Mouse (Mus musculus): ENCODE results near the gene Zfp94.
A peak's percentile ranks its signal among the peaks of the same experiment; 100 is the strongest.

Zfp94 gene

DNA sequence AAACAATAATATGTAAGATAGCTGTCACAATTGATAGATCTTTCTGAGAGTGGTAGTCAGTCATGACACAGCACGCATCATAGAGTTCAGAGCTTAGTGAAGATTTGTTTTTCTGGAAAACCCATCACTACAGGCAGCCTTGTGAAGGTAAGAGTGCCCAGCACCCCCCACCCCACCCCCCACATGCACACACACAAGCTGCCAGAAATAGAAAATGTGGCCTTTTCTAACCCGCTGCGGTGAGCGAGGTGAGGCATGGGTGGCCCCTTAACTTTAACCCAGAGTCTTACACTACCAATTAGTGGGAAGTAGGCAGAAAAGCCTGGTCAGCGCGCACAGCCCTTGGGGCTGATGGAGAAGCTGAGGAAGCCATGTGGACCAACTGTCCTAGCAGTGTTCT lies 45.3 kb downstream of the Zfp94 start:
- DNase-seq, result no peak

DNA sequence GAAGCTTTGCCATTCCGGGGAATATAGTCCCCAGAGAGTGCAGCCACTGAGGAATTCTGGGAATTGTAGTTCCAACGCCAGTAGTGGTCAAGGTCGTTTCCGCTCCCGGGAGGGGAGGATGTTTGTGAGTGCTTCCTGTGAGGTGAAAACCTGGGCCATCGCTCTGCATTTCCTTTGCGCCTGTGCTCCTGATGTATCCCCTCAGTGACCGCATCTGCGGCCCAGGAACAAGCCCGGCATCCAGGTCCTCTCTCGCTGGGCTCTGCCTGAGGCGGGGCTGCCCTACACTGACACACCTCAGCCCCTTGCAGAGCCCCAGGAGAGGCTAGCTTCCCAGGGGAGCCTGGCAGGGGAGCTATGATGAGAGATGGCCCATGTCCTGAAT lies 46.2 kb downstream of the Zfp94 start, which contains the start of gene Zfp93:
TSS of gene Zfp93 (plus strand) at position 133 of the 385 bp plus-strand sequence.
- DNase-seq, result peak; percentile 82 to 87

DNA sequence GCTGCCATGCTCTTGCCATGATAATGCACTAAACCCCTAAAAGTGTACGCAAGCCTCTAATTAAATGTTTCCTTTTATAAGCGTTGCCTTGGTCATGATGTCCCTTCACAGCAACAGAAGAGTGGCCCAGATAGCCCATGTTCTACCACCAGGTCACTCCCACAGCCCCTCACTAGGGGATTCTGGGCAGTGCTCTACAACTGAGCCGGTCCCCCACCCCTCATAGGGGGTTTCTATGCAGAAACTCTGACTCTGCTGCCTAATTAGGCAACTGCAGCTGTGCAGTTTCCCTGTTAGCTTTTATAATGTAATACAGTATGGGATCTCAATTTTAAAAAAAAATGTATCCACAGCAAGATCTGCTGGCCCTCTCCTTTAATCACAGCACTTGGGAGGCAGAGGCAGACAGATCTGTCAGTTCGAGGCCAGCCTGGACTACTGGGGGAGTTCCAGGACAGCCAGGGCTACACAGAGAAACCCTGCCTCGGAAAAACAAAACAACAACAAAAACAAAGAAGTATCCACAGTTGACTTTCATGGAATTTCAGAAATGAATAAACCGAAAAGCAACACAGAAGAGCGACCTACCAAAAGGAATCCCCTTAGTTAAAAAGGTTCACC lies 46.7 kb downstream of the Zfp94 start:
- DNase-seq, result no peak

DNA sequence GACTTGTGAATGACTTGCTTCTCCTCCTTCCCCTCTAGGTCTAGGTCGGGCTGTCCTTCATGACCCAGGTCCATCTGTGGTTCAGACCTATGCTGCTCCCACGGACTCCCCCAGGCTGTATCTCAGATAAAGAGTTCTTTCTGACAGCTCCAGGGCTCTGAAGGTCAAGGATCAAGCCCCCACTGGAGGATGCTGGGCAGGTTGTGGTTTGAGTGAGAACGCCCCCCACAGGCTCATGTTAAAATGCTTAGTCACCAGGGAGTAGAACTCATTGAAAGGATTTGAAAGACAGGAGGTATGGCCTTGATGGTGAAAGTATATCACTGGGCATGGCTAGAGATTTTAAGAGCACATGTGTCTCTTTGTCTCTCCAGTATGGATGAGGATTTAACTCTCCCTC lies 47.2 kb downstream of the Zfp94 start:
- DNase-seq, result no peak

DNA sequence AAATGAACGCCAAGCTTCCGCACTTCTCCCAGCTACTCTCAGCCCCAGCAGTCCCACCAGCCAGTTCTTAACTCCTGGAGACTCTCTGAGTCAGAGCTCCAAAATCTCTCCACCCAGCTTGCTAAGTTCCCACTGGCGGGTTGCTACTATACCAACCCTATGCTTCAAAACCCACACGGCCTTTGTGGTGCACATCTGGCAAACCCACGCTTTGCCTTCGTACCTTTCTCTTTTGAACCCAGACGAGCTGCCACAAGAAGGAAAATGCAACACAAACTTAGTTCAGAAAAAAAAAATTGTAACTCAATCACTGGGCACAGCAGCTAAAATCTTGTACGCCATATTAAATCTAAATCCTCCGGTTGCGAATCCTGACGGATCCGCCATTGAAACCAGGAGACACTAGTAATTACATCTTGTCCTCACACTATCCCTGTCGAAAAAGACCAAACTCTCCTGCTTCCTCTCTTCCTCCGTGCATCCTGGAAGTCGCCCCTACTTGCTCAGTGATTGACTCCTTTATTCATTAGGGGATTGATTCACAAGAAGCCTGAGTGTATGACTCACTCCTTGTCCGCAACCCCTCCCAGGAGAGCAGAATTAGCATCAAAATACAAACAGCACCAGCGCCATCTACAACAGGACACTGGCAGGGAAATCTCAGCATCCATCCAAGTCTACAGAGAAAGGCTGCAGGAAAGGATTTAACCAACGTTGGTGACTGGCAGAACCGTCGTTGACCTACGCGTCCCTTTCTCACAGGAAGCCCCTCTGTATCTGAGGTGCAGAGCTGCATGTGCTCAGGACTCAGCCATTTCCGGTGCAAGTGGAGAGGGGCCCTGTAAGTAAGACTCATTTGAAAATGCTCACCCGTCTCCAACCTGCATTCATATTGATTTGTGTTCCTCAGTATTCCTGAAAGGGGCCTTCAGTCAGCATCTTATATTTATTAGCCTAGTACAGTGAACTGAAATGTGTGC lies 48.0 kb downstream of the Zfp94 start:
- DNase-seq, result no peak

DNA sequence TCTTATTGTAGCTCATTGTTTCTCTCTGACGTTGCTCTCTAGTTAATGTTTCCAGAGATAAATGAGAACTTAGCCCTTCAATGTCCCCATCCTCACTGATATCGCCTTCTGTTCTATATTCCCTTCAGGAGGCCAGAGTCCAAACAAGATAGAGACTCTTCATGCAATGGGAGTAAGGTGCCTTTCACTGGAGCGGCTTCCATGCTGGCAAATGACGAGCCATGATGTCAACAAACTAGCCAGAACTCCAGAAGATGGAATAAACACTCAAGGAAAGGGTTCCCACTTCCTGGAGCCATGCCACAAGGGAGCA lies 56.5 kb downstream of the Zfp94 start:
- no peak for DNase-seq

DNA sequence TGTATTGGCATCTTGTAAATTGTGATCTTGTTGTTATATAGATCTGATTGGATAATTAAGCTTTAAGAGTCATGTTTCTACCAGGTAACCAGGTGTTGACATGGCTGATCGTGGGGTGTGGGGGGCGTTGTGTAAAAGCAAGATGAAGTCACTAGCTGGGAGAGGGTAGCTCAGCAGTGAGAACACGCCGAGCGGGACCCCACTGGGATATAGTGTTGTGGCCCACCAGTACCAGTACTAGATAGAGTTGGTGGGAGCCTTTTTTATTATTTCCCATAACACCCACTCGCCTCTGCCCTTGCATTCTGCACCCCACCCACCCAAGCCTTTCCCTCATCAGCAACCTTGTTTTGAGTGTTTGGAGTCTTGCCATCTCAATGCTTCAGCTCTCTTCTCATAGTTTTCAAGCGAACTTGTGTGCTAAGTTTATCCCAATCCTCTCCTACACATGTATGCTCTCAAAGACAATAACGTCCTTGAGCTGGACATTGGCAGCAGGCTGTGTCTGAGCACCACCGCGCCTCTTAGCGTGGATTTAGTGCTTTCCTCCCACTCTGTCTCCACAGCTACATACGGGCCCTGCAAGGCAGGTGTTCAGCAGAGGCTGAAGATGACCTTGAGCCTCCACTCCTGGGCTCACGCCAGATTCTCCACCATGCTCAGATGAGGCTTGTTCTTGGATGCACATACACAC lies 57.0 kb downstream of the Zfp94 start:
- DNase-seq, result no peak

DNA sequence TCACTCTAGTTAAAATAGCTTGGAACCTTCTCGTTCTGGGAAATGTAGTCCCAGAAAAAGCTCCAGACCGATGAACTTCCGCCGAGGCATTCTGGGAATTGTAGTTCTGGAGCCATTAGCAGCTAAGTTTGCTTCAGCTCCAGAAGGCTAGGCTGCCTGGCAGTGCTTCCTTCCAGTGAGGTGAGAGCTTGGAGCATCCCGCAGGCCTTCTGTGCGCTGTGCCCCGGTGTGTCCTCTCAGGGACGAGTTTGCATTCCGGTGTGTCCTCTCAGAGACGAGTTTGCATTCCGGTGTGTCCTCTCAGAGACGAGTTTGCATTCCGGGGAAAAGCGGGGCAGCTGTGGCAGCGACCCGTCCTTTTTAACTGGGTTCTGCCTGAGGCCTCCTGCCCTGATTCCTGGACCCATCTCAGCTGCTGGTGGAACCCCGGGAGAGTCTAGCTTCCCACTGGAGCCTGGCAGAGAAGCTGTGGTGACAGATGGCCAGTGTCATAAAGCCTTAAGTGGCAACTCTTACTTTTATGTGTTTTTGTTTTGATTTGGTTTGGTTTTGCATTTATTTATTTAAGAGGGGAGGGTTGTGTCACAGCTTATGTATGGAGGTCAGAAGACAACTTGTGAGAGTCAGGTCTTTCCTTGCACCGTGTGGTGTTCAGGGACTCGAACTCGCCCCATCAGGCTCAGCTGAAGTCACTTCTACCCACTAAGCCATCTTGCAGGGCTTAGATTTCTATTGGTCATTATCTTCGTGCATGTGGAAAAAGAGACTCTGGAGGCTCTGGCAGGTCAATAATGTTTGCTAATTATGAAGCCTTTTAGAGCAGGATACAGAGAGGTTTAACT lies 61.6 kb downstream of the Zfp94 start, which contains the start of gene Zfp108:
TSS of gene Zfp108 (plus strand) at position 162 of the 842 bp plus-strand sequence.
- DNase-seq, result peak; percentile 87 to 91

DNA sequence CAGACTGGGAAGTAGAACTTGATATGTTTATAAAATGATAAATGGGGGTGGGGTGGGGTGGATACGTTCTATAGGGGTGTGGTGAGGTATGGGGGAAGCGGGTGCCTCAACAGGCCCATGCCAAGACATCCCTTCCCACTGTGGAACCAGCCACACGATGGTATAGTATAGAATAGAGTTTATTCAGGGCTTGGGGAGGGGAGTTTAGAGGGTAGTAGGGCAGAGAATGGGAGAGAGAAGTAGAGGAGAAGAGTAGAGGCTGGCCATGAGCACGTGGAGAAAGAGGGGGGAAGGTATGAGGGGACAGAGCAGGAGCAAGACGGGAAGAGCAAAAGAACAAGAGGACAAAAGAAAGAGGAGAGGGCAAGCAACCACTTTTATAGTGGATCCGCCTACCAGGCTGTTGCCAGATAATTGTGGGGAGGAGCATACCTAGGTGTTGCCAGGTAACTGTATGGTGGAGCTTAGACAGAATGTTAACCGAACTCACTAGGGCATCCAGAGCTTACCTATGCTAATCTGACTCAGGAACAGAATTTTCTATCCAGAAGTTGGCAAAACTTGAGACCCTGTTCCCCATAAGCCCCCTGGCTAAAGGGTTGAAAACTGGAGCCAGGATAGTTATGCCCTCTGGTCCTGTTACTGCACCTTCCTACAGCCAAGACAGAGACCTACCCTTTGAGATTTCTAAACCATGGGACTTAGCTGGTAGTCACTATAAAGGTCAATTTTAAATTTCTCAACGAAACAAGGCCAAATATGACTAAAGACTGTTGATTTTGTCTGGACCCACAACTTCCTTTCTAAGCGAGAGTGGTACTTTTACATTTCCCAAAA lies 62.5 kb downstream of the Zfp94 start:
- DNase-seq, result peak in 1 of 2 experiments; percentile 12

Data from cerebellum, postnatal 25 days (tissue).